Mouse (Mus musculus) spleen, adult 2 months (tissue): ENCODE measurements around the gene Lef1.

Source experiments
- CTCF ChIP-seq: fragments of 200-500 bp; IDR thresholded peaks from 2 replicates; pipeline ENCODE4 v1.5.1; 2011; ENCODE audit warnings: mild to moderate bottlenecking, inconsistent platforms; ENCODE audit not compliant: insufficient read depth, insufficient read length, insufficient replicate concordance; ENCODE audit errors: extremely low read depth
- POLR2A ChIP-seq: fragments of 200-500 bp; IDR thresholded peaks from 2 replicates; pipeline ENCODE4 v1.6.1; 2011; ENCODE audit warnings: low read depth, low read length, inconsistent platforms

DNA sequence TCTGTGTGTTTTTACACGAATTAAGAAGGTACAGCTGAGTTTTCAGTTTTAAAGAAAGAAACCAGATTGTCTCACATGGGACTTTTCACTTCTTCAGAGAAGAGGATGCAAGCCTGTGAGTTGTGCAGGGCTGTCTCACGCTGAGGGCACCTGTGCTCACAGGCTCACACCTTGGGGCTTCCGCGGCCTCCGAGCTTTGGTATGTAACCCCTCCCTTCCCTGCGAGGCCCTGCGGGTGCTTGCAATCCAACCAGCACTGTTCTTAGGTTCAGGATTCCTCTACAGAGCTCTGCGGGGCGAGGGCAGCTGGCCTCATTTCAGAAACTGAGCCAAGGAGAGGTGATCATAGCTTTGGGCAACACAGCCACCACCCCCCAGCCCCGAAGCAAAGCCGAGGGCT is 46.1 kb downstream of the Lef1 start:
- TF ChIP-seq POLR2A, result no peak
- TF ChIP-seq CTCF, result no peak
